Mouse (Mus musculus) kidney, adult 2 months (tissue): ENCODE results near the gene Cdyl2. TPM values are rescaled to one million over a fixed set of nuclear protein-coding genes. Genes with fewer than 3 reads are reported as not detected.

ENCODE experiments used
- DNase-seq: peaks from one replicate; pipeline ENCODE4 v3.0.0; 2021
- H3K27ac ChIP-seq: fragments of 200-500 bp; 2 replicates; pipeline ENCODE4 v1.5.1; 2012; ENCODE audit warnings: low read depth, low read length, control low read depth, inconsistent platforms; ENCODE audit not compliant: insufficient read depth
- H3K27me3 ChIP-seq: fragments of 200-500 bp; replicated peaks from 2 replicates; pipeline ENCODE4 v1.6.1; 2012; ENCODE audit warnings: mild to moderate bottlenecking, moderate library complexity, low read length, inconsistent platforms; ENCODE audit not compliant: control insufficient read depth, insufficient read depth
- H3K36me3 ChIP-seq: fragments of 200-500 bp; 2 replicates; pipeline ENCODE4 v1.6.1; 2012; ENCODE audit warnings: mild to moderate bottlenecking, moderate library complexity, low read length, inconsistent platforms; ENCODE audit not compliant: control insufficient read depth, insufficient read depth
- H3K4me1 ChIP-seq: fragments of 200-500 bp; 2 replicates; pipeline ENCODE4 v1.6.1; 2011; ENCODE audit warnings: low read length; ENCODE audit not compliant: control insufficient read depth, insufficient read depth
- H3K4me3 ChIP-seq: fragments of 200-500 bp; 2 replicates; pipeline ENCODE4 v1.5.1; 2011; ENCODE audit warnings: mild to moderate bottlenecking, low read depth, low read length, control low read depth; ENCODE audit not compliant: insufficient read depth
- CTCF ChIP-seq: fragments of 200-500 bp; conservative IDR thresholded peaks from 2 replicates; pipeline ENCODE4 v1.5.1; 2011; ENCODE audit warnings: low read depth, mild to moderate bottlenecking, control low read depth, low read length, moderate library complexity, mixed read lengths; ENCODE audit not compliant: insufficient read depth, insufficient read length
- POLR2A ChIP-seq: fragments of 200-500 bp; IDR thresholded peaks from one replicate; pipeline ENCODE4 v1.6.1; 2011; ENCODE audit warnings: low read depth, low read length, control low read depth
- WGBS: fragments of 180-500 bp; shearing (Covaris S2); methylation state at CpG from one replicate; pipeline ENCODE4 v1.1.7; 2018; 5-methylcytosine and 5-hydroxymethylcytosine counted together
- polyA plus RNA-seq: library from polyadenylated mRNA; depleted of rRNA; stranded (reverse); fragments of >200 nt; gene quantifications from 2 replicates; pipeline ENCODE4 v1.2.3, GENCODE M21; 2012

Cdyl2 gene
- polyA plus RNA-seq, 1 experiment: 2.4 TPM

GRCm38 (mm10) chr8:116617891-116618290 is 114.9 kb downstream of the Cdyl2 start:
- H3K27me3 ChIP-seq: no peaks in the 10 kb centered on the region
- TF ChIP-seq POLR2A: no peak
- TF ChIP-seq CTCF: no peak
- 80% methylated on average over 4 of the region's 4 CpGs for WGBS
- no peak for DNase-seq
- H3K4me1 ChIP-seq: no peaks in the 10 kb centered on the region
- no peak overlapping the region for H3K27ac ChIP-seq
- no peaks in the 10 kb centered on the region for H3K36me3 ChIP-seq
- no peak overlapping the region for H3K4me3 ChIP-seq

DNA sequence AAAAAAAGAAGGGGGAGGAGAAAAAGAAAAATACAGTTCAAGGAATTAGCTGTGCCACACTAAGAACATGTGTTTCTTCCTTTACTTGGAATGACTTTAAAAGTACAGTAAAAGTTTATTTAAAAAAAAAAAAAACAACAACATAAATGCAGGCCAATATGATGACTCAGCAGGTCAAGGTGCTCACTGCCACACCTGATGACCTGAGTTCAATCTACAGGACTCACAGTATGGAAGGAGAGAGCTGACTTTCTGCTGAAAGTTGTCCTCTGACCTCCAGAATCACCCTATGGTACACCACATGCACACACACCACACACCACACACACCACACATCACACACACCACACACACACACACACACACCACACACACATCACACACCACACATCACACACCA is 116.4 kb downstream of the Cdyl2 start:
- Histone ChIP-seq H3K4me3 (no peak overlapping the region), H3K4me1 (no peaks in the 10 kb centered on the region), H3K36me3 (no peaks in the 10 kb centered on the region), H3K27ac (no peak overlapping the region), H3K27me3 (no peaks in the 10 kb centered on the region)
- TF ChIP-seq CTCF (no peak), POLR2A (no peak)
- no peak for DNase-seq

DNA sequence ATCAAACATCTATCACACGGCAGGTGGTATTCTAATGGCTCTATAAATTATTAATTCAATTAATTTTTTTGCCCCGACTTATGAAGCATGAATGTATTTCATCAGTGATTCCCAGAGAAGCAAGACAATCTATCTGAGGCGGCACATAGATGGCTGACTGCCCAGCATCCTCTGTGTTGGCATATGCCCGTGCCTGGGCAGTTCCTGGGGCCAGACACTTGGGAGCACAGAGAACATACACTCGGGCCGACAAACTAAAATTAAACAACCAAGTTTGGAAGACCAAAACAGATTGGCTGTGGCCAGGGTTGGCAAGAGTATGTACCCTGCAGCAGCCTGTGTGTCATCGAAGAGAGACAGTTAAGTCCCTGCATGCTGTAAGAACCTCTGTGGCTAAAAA is 117.9 kb downstream of the Cdyl2 start:
- Histone ChIP-seq H3K36me3 (no peaks in the 10 kb centered on the region), H3K4me1 (no peaks in the 10 kb centered on the region), H3K27me3 (no peaks in the 10 kb centered on the region), H3K4me3 (no peak overlapping the region), H3K27ac (no peak overlapping the region)
- WGBS: 82% methylated on average over 7 of the region's 7 CpGs
- DNase-seq: no peak
- no peak for TF ChIP-seq POLR2A
- TF ChIP-seq CTCF: no peak

GRCm38 (mm10) chr8:116606171-116606570 is 126.6 kb downstream of the Cdyl2 start:
- no peak overlapping the region for H3K27ac ChIP-seq
- 53% methylated on average over 13 of the region's 13 CpGs for WGBS
- H3K4me3 ChIP-seq: no peak overlapping the region
- DNase-seq: no peak
- TF ChIP-seq POLR2A (no peak), CTCF (no peak)
- no peaks in the 10 kb centered on the region for H3K4me1 ChIP-seq
- H3K27me3 ChIP-seq: no peaks in the 10 kb centered on the region
- H3K36me3 ChIP-seq: no peaks in the 10 kb centered on the region

DNA sequence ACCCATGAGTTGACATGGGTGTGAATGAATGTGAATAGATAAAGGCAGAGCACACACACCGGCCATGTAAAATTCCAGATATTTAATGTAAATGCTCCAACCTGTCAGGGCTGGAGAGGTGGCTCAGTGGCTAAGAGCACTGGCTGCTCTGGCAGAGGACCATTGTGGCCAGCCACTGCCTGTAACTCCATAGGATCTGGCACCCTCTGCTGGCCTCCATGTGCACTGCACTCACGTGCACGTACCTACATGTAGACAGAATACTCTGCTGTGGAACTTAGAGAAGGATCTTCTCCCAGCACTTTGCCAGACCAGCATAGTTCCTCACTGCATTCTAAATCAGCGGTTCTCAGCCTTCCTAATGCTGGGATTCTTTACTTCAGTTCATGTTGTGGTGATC is 130.0 kb downstream of the Cdyl2 start:
- H3K36me3 ChIP-seq: no peaks in the 10 kb centered on the region
- no peaks in the 10 kb centered on the region for H3K4me1 ChIP-seq
- H3K27me3 ChIP-seq: no peaks in the 10 kb centered on the region
- no peak for TF ChIP-seq POLR2A
- peak; percentile 39 for TF ChIP-seq CTCF
- 95% methylated on average over 4 of the region's 4 CpGs for WGBS
- H3K27ac ChIP-seq: no peak overlapping the region
- no peak for DNase-seq
- no peak overlapping the region for H3K4me3 ChIP-seq

GRCm38 (mm10) chr8:116599728-116600127 is 133.1 kb downstream of the Cdyl2 start:
- no peak for TF ChIP-seq POLR2A
- no peak for TF ChIP-seq CTCF
- Histone ChIP-seq H3K27me3 (no peaks in the 10 kb centered on the region), H3K4me1 (no peaks in the 10 kb centered on the region), H3K27ac (no peak overlapping the region), H3K4me3 (no peak overlapping the region), H3K36me3 (no peaks in the 10 kb centered on the region)
- no peak for DNase-seq
- 78% methylated on average over 6 of the region's 6 CpGs for WGBS

GRCm38 (mm10) chr8:116591226-116591625 is 141.6 kb downstream of the Cdyl2 start:
- no peak overlapping the region for H3K27ac ChIP-seq
- no peak overlapping the region for H3K4me3 ChIP-seq
- H3K27me3 ChIP-seq: no peaks in the 10 kb centered on the region
- WGBS: 86% methylated on average over 10 of the region's 10 CpGs
- DNase-seq: no peak
- H3K4me1 ChIP-seq: no peaks in the 10 kb centered on the region
- TF ChIP-seq CTCF (no peak), POLR2A (no peak)
- no peaks in the 10 kb centered on the region for H3K36me3 ChIP-seq

- no peak overlapping the region for H3K27ac ChIP-seq
- no peaks in the 10 kb centered on the region for H3K36me3 ChIP-seq
- WGBS: 88% methylated on average over 4 of the region's 4 CpGs
- no peak overlapping the region for H3K4me3 ChIP-seq
- no peaks in the 10 kb centered on the region for H3K4me1 ChIP-seq
- DNase-seq: no peak
- no peak for TF ChIP-seq POLR2A
- no peak for TF ChIP-seq CTCF
- H3K27me3 ChIP-seq: no peaks in the 10 kb centered on the region
Observed at GRCm38 (mm10) chr8:116590546-116590945, 142.2 kb downstream of the Cdyl2 start.
